Mouse (Mus musculus) embryonic facial prominence, embryonic 13.5 days (tissue): ENCODE data around the gene Olfr187. TPM values are rescaled to one million over a fixed set of nuclear protein-coding genes. Genes with fewer than 3 reads are reported as not detected.
"Not testable (repeated sequence)": the region's sequence is repeated elsewhere in the genome, so short reads cannot be mapped to it uniquely, and the experiment has no call there.

ENCODE experiments used
- ATAC-seq: fragments of 200-750 bp; cut with Nextera tagmentation; 2 replicates; pipeline ENCODE4 v1.8.0; 2017; ENCODE audit warnings: low read depth; ENCODE audit not compliant: insufficient number of reproducible peaks, insufficient read depth, low FRiP score, low TSS enrichment
- H3K27ac ChIP-seq: fragments of 300-500 bp; sonication (generic); 2 replicates; pipeline ENCODE4 v1.5.1; 2015; ENCODE audit warnings: moderate library complexity, mild to moderate bottlenecking, inconsistent platforms
- H3K27me3 ChIP-seq: fragments of 300-500 bp; sonication (generic); 2 replicates; pipeline ENCODE4 v1.6.1; 2015; ENCODE audit warnings: mild to moderate bottlenecking, inconsistent platforms
- H3K36me3 ChIP-seq: fragments of 300-500 bp; sonication (generic); 2 replicates; pipeline ENCODE4 v1.6.1; 2015; ENCODE audit warnings: mild to moderate bottlenecking, inconsistent platforms
- H3K4me1 ChIP-seq: fragments of 300-500 bp; sonication (generic); 2 replicates; pipeline ENCODE4 v1.6.1; 2015; ENCODE audit warnings: inconsistent platforms
- H3K4me2 ChIP-seq: fragments of 300-500 bp; sonication (generic); 2 replicates; pipeline ENCODE4 v1.6.1; 2015; ENCODE audit warnings: moderate library complexity, mild to moderate bottlenecking, inconsistent platforms
- H3K4me3 ChIP-seq: fragments of 300-500 bp; sonication (generic); 2 replicates; pipeline ENCODE4 v1.5.1; 2015; ENCODE audit warnings: mild to moderate bottlenecking, inconsistent platforms
- H3K9ac ChIP-seq: fragments of 300-500 bp; sonication (generic); 2 replicates; pipeline ENCODE4 v1.6.1; 2015; ENCODE audit warnings: mild to moderate bottlenecking, inconsistent platforms
- H3K9me3 ChIP-seq: fragments of 300-500 bp; sonication (generic); 2 replicates; pipeline ENCODE4 v1.6.1; 2016; ENCODE audit warnings: inconsistent platforms
- WGBS: fragments of 180-500 bp; shearing (Covaris S2); methylation state at CpG from one replicate; pipeline ENCODE4 v1.1.7; 2015; ENCODE audit warnings: mixed read lengths; 5-methylcytosine and 5-hydroxymethylcytosine counted together
- polyA plus RNA-seq: library from polyadenylated mRNA; unstranded; fragments of >200 nt; fragmentation: Nextera tagmentation; extraction: Ambion mirVana; gene quantifications from 2 replicates; pipeline ENCODE4 v1.2.1, GENCODE M21; 2015

Olfr187 gene
- polyA plus RNA-seq, result not detected in 2 replicates

DNA sequence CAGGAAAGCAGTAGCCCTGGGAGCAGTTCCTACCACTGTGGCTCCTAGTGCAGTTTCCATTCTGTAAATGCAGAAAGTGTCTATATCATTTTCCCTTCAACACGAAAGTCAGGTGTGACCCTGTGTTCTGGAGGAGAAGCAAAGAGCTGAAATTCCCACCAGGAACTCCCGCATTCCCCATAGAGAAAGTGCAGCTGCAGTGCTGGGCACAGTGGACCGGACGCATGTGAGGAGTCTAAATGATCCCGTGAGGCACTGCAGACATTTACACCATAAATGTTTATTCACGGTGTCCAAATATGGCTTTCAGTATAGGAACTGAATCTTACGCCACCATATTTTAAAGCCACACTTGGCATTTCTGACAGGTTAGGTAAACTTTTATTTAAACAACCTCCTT, at the start of gene Olfr187:
Olfr187 (minus strand) TSS at position 58 of the 400 bp plus-strand sequence.
- H3K27ac ChIP-seq, result no peak within 1 kb of the TSS

DNA sequence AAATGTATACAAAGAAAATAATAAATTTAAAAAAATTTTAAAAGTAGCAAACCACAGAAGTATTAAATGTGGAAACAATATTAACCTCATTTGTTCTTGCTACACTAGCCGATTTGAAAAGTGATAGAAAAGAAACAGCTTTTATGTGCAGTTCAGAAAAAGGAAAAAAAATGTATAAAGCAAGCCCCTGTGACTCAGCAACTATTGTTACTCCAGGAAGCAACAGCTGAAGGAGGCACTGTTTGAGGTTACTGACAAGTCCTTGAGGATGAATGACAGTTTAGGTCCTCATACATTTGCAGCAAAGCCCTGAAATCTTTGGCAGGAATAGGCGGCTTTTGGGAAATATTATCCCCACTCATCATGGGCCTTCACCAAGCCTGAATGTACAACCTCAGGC, 41.5 kb upstream of the Olfr187 start:
- not testable (repeated sequence) for H3K36me3 ChIP-seq, H3K4me1 ChIP-seq, H3K9ac ChIP-seq, H3K27me3 ChIP-seq, ATAC-seq, H3K9me3 ChIP-seq, H3K4me2 ChIP-seq, H3K27ac ChIP-seq, H3K4me3 ChIP-seq
- WGBS, result 77% methylated on average over 2 of the region's 2 CpGs

More for the DNA sequence above, at the start of gene Olfr187:
- WGBS, result 84% methylated on average over 7 of the region's 7 CpGs
- H3K4me1 ChIP-seq, result no peaks in the 10 kb centered on the region
- ATAC-seq, result no peak
- H3K9ac ChIP-seq, result no peak within 1 kb of the TSS
- H3K4me3 ChIP-seq, result no peak within 1 kb of the TSS
- no peak within 1 kb of the TSS for H3K4me2 ChIP-seq
- H3K9me3 ChIP-seq, result no peaks in the 10 kb centered on the region
- no peaks in the 10 kb centered on the region for H3K27me3 ChIP-seq
- no peaks in the 10 kb centered on the region for H3K36me3 ChIP-seq

DNA sequence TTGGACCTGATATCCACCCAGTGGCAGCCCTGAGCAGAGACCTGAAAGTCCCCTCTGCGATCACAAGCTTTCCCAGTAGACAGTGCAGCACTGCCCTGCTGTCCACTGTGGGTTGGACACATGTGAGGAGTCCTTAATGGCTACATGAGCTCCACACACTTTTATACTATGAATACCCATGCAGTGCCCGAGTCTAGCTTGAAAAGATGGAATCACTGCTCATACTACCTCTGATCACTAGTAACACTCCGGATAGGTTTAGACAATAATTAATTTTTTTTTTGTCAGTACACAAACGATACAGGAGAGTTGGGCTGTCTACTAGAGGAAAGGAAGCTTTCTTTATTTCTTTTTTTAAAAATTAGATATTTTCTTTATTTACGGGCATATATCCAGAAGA, 38.3 kb upstream of the Olfr187 start, which contains the start of gene Olfr190:
Olfr190 (minus strand) TSS at position 101 of the 400 bp plus-strand sequence.
- ATAC-seq, result no peak
- Histone ChIP-seq H3K4me3 (no peak within 1 kb of the TSS), H3K4me2 (no peak within 1 kb of the TSS), H3K9me3 (no peaks in the 10 kb centered on the region), H3K27me3 (no peaks in the 10 kb centered on the region), H3K36me3 (no peaks in the 10 kb centered on the region), H3K9ac (no peak within 1 kb of the TSS), H3K4me1 (no peaks in the 10 kb centered on the region), H3K27ac (no peak within 1 kb of the TSS)
- 87% methylated on average over 5 of the region's 5 CpGs for WGBS

DNA sequence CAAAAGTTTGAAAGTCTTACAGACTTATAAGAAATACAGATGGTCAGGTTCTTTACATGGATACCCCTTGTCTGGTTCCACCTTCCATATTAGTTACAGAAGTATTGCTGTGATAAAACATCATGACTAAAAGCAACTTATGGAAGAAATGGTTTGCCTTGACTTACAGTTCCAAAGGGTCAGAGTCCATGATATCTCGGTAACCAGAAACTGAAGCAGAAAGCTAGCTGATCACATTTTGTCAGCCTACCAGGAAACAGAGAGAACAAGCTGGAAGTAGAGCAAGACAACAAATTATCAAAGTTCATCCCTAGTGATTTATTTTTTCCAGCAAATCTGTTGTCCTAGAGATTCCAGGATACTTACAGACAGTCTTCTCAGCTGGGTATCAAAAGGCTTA, 34.0 kb upstream of the Olfr187 start:
- no peak overlapping the region for H3K4me3 ChIP-seq
- H3K36me3 ChIP-seq, result no peaks in the 10 kb centered on the region
- H3K9me3 ChIP-seq, result no peaks in the 10 kb centered on the region
- 85% methylated on average over 1 of the region's 1 CpGs for WGBS
- H3K4me2 ChIP-seq, result no peak overlapping the region
- H3K9ac ChIP-seq, result no peak overlapping the region
- no peaks in the 10 kb centered on the region for H3K27me3 ChIP-seq
- no peak overlapping the region for H3K27ac ChIP-seq
- no peaks in the 10 kb centered on the region for H3K4me1 ChIP-seq
- no peak for ATAC-seq

DNA sequence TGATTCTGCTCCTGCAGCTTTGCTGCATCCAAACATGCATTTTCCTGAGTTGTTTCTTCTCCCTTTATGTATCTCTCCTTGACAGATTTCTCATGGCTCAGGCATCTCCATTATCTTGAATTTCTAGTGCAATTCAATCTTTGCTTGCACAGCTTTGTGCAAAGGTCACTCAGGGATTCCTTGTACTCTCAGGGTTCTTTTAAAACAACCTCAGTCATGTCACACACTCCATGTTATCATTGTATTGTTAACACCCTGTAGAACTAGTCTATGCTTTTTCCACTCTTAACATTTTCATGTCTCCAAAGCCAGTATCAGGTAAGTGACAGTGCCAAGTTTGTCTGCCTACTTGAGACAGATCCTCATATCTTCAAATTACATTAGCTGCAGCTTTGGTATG, 32.2 kb upstream of the Olfr187 start:
- H3K4me3 ChIP-seq, result no peak overlapping the region
- no peaks in the 10 kb centered on the region for H3K9me3 ChIP-seq
- ATAC-seq, result no peak
- H3K27ac ChIP-seq, result no peak overlapping the region
- no peaks in the 10 kb centered on the region for H3K36me3 ChIP-seq
- H3K4me1 ChIP-seq, result no peaks in the 10 kb centered on the region
- H3K4me2 ChIP-seq, result no peak overlapping the region
- H3K27me3 ChIP-seq, result no peaks in the 10 kb centered on the region
- H3K9ac ChIP-seq, result no peak overlapping the region

DNA sequence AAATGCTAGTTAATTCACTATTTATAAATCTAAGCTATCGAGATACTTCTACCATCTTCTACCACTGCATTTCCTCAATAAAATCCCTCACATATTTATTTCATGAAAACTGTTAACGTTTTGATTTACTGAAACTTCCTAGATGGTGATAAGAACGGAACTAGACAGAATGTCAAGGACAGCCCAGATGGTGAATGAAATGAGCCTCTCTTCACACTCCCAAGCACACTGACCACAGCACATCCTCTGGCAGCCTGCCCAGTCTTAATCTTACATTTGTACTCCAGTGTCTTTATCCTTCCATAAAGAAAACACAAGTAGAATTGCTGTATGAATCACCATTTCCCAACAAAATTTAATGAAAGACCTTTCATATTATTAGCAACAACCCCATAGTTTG, 22.8 kb upstream of the Olfr187 start:
- H3K4me1 ChIP-seq, H3K4me3 ChIP-seq, H3K27ac ChIP-seq, ATAC-seq, H3K4me2 ChIP-seq, H3K9ac ChIP-seq, H3K27me3 ChIP-seq, H3K9me3 ChIP-seq, H3K36me3 ChIP-seq: not testable (repeated sequence)
- 68% methylated on average over 3 of the region's 3 CpGs for WGBS

DNA sequence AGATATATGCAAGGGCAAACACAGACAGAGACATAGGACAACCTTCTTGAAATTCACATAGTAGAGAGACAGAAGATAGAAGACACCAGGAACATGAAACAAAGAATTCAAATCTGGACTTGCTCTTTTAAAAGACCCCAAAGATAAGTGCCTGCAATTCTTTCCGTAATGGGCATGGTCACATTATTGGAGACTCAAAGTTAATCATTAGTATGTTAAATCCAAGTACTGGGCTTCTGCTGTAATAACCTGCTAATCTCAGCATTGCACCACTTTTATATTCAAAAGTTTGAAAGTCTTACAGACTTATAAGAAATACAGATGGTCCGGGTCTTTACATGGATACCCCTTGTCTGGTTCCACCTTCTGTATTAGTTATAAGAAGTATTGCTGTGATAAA, 9.7 kb upstream of the Olfr187 start:
- H3K9me3 ChIP-seq, H3K4me3 ChIP-seq, H3K27ac ChIP-seq, ATAC-seq, H3K36me3 ChIP-seq, H3K4me1 ChIP-seq, H3K9ac ChIP-seq, H3K4me2 ChIP-seq, H3K27me3 ChIP-seq: not testable (repeated sequence)
- 90% methylated on average over 2 of the region's 2 CpGs for whole genome bisulfite sequencing

DNA sequence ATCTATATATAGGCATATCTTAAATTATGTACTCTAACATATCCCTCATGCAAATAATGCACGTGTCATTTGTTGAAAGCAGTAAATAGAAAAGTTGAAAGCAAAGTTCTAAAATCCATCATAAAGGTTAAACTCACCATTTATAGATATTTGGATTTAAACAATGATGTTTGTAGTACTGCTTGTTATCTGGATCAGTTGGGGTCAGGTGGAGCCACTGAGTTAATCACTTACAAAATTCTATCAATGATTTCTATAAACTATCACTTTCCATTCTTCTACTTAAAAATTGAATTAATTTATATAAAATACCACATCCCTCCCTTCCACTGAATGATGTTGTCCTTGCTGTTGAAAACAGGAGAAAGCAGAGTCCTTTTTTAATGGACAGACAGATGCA, 9.3 kb upstream of the Olfr187 start:
- Histone ChIP-seq H3K4me3 (no peak overlapping the region), H3K27ac (no peak overlapping the region), H3K9ac (no peak overlapping the region), H3K4me1 (no peaks in the 10 kb centered on the region), H3K27me3 (no peaks in the 10 kb centered on the region), H3K4me2 (no peak overlapping the region), H3K9me3 (no peaks in the 10 kb centered on the region), H3K36me3 (no peaks in the 10 kb centered on the region)
- ATAC-seq, result no peak
- WGBS, result 74% methylated on average over 1 of the region's 1 CpGs

DNA sequence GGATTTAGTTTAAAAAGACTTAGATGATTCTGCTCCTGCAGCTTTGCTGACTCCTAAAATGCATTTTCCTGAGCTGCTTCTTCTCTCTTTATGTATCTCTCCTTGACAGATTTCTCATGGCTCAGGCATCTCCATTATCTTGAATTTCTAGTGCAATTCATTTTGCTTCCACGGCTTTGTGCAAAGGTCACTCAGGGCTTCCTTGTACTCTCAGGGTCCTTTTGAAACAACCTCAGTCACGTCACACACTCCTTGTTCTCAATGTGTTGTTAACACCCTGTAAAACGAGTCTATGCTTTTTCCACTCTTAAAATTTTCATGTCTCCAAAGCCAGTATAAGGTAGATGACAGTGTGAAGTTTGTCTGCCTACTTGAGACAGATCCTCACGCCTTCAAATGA, 8.0 kb upstream of the Olfr187 start:
- Histone ChIP-seq H3K4me1 (no peaks in the 10 kb centered on the region), H3K4me2 (no peak overlapping the region), H3K27me3 (no peaks in the 10 kb centered on the region), H3K9me3 (no peaks in the 10 kb centered on the region), H3K27ac (no peak overlapping the region), H3K4me3 (no peak overlapping the region), H3K36me3 (no peaks in the 10 kb centered on the region), H3K9ac (no peak overlapping the region)
- 62% methylated on average over 4 of the region's 4 CpGs for WGBS
- ATAC-seq, result no peak

DNA sequence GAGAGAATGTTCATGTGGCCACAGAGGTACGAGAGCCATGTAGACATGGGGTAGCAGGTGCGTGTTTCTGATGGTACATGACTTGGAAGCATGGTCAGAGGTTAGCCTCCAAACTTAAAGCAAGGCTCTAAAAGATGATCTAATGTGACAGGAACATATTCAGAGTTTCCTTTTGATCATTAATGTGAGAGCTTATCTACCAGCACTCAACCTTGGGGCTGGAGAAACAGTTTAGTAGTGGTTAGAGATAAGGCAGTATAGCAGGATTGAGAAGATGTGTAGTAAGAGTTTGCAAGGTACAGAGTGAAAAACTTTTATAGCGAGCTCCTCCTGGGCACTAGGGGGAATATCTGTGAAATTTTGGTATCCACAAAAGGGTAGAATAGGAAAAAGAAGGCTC, 6.3 kb upstream of the Olfr187 start:
- Histone ChIP-seq H3K9ac (no peak overlapping the region), H3K9me3 (no peaks in the 10 kb centered on the region), H3K4me1 (no peaks in the 10 kb centered on the region), H3K4me2 (no peak overlapping the region), H3K4me3 (no peak overlapping the region), H3K27ac (no peak overlapping the region), H3K36me3 (no peaks in the 10 kb centered on the region), H3K27me3 (no peaks in the 10 kb centered on the region)
- WGBS, result 85% methylated on average over 3 of the region's 3 CpGs
- ATAC-seq, result no peak

DNA sequence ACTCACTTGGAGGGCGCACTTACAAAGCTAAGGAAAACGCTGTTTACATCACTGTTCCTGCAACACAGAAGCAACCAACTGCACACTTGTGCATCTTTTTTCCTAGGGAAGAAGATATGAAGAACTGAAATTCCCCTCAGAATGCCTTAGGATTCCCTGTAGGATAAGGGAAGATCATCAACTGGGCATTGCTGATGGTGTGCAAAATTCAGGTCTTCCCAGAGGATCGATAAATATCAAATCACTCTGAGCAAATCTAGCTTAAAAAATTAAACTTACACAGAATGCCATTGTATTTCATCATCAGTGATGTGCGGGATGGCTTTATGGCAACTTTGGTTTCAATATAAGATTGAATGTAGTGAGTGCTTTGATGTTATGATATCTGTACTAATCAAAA, 9.4 kb downstream of the Olfr187 start, which contains the start of gene Olfr186:
Olfr186 (minus strand) TSS at position 101 of the 400 bp plus-strand sequence.
- Histone ChIP-seq H3K4me1 (no peaks in the 10 kb centered on the region), H3K9me3 (no peaks in the 10 kb centered on the region), H3K27ac (no peak within 1 kb of the TSS), H3K4me3 (no peak within 1 kb of the TSS), H3K9ac (no peak within 1 kb of the TSS), H3K36me3 (no peaks in the 10 kb centered on the region), H3K27me3 (no peaks in the 10 kb centered on the region), H3K4me2 (no peak within 1 kb of the TSS)
- 91% methylated on average over 4 of the region's 4 CpGs for whole genome bisulfite sequencing
- ATAC-seq, result no peak

DNA sequence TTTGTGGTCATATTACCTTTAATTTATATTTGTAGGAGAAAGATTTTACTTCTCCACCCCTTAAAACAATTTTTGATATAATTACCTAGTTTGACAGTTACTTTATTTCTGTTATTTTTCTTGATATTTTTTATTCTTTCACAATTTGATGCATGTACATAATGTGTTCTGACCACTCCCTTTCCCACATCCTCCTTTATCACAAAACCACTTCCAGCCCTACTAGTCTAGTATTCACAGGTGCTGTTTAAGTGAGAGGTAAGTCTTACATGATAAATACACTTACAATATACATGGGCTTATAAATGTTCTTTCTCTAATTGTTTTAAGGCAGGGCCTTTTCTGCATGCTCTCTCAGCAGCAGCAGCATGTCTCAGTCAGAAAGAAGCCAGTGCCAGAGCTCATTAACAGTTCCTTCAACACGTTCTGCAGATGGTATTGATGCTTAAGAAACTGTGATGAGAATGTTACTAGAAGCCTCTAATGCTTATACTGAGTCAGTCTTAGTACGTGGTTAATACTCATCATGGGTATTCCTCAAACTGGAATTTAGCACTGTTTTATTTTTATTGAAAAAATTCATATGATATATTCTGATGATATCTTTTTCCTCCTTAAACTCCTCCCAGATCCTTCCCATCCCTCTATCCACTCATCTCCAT, 26.1 kb downstream of the Olfr187 start:
- no peaks in the 10 kb centered on the region for H3K36me3 ChIP-seq
- H3K9ac ChIP-seq, result no peak overlapping the region
- H3K4me2 ChIP-seq, result no peak overlapping the region
- no peaks in the 10 kb centered on the region for H3K4me1 ChIP-seq
- H3K27me3 ChIP-seq, result no peaks in the 10 kb centered on the region
- WGBS, result 67% methylated on average over 2 of the region's 2 CpGs
- H3K9me3 ChIP-seq, result no peaks in the 10 kb centered on the region
- H3K4me3 ChIP-seq, result no peak overlapping the region
- H3K27ac ChIP-seq, result no peak overlapping the region
- ATAC-seq, result no peak
